Mouse (Mus musculus) spleen, postnatal 14 days (tissue): ENCODE data around the gene Dkkl1.

Experiments used
- DNase-seq, 2 experiments: peaks; one replicate each; pipeline ENCODE4 v3.0.0; 2021 to 2022; ENCODE audit warnings: low spot score in 2 of 2

Gene Dkkl1

DNA sequence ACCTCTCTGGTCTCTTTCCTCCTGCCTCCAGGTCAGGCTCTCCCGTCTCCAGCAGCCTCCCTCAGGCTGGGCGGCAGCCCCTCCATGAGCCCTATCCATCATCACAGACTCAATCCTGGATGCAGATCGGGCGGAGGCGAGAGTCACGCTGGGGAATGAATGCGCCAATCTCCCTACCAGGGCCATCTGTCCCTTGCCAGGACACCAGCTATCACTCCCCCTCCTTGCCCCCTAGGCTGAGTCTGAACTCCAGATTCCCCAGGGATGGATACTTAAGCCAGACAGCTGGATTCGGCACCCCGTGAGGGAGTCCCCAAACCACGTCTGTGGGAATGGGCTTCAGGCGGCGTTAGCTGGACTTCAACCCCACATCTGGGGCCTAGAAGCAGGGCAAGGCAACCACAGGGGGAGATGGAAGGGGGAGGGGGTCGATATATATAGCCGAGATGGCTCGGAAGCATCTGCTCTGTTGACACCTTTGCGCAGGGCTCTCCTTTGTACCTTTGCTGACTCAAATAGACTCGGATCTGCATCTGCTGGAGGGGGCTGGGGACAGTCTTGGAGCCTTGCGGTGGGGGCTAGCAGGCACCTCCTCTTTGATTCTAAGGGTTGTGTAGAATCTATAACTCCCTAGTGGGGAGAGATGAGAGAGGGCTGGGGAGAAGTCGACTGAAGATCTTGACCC lies 44.0 kb downstream of the Dkkl1 start:
- DNase-seq = no peak

DNA sequence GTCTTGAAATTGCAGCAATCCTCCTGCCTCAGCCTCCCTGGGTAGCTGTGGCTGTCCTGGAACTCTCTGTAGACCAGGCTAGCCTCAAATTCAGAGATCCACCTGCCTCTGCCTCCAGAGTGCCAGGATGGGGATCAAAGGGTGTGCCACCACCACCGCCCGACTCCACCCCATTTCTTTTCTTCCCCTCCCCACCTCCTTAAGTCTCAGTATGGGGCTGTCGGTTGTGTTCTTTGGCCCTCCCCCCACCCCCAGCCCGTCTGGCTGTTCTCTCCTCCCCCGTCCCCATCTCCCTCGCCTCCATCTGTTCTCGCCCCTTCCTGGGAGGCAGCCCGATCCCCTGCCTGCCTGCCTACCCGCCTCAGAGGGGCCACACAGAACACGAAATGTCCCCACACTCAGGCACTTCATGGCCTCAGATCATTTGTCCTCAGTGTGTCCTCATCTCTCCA lies 45.0 kb downstream of the Dkkl1 start:
- DNase-seq = no peak

DNA sequence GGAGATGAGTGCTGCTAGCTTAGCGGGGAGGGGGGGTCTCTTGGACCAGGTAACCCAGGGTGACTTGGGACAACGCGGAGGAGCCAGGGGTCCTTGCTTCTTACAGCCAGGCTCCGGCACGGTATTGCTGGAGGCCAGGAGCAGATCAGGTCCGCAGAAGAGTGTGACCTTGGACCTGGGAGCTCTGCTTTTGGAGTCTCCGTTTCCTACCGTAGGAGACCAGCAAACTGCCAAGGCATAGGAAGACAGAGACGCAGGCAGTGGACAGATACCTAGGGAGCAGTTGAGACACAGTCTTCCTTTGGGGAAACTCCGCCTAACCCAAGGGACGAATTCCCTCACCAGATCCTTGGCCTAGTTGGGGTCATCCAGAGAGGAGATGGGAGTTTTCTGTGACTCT lies 46.2 kb downstream of the Dkkl1 start:
- DNase-seq = no peak

DNA sequence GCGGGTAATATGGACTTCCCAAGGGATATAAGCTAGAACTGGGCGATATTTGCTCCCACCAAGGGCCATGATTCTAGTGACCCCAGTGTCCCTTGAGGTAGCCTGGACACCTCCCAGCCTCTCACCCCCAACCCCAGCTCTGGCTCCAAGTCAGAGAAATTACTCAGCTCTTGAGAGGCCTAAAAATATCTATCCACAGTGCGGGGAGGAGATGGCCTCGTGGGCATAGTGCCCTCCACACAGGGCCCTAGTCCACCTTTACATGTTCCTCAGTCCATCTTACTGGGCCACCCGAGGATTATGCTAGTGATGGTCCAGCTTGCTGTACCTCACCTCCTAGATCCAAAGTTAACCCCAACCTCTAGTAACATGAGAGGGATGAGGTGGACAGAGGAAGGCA lies 47.1 kb downstream of the Dkkl1 start:
- DNase-seq = no peak

DNA sequence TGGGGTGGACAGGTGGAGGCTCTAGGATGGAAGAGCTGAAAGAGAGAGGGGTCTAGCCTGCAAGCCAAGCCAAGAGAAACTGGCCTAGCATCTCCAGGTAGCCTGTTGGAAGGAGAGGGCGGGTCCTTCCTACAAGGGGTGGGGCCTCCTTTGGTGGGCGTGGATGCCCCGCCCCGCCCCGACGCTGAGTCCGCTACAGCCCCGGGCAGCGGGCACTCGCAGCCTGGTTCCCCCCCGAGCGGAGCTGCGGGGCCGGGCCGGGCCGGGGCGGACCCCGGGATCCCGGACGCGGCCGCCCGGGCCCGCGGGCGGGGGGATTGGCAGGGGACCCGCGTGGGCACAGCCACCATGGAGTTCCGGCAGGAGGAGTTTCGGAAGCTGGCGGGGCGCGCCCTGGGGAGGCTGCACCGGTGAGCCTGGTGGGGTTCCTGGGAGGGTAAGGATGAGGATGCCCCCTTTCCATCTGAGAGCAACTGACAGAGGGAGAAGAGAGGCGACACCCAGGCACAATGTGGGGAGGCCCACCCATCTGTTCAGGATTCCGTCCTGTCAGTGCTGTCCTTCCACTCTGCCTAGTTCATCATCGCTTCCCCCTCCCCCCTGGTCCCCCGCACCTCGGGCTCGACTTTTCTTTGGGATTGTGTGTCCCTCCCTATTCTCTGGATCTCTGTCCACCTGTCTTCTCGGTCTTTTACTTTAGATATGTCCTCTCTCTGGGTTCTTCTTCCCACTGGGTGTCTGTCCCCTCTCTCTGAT lies 48.0 kb downstream of the Dkkl1 start, which contains the start of gene Slc17a7:
Slc17a7 (plus strand) TSS at position 215 of the 756 bp plus-strand sequence.
- DNase-seq = no peak

DNA sequence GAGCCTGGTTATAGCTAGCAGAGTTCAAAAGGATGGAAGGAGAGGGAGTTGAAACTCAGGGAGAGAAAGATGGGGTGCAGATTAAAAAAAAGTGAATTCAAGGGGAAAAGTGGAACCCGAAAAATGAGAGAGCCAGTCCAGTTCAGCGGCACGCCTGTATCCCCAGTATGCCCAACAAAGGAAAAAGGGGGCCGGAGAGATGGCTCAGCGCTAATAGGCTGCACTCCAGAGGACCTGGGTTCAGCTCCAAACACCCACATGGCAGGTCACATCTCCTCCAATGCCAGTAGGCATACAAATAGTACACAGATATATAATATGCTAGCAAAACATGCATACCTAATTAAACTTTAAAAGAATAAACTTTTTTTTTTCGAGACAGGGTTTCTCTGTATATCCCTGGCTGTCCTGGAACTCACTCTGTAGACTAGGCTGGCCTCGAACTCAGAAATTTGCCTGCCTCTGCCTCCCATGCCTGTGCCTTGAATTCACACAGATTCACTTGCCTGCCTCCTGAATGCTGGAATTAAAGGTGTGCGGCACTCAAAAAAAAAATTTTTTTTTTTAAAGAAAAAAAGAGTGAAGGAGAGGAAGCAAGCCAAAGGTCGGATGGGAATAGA lies 48.8 kb downstream of the Dkkl1 start:
- DNase-seq = no peak

DNA sequence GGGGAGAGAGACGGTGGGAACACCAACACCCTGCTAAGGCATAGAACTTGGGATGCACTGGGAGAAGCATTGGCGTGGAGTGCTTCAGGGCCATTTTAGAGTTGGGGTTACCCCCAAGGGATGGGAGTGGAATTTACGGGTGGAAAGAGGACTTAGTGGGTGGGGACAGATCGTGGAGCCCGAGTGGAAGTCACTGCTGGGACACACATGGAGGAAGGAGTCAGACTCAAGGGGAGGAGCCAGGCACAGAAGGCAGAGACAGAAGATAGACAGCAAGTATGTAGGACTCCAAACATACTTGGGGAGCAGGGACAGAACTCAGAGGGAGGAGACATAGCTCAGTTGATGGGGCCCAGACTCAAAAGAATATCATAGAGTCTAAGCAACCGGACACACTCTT lies 49.4 kb downstream of the Dkkl1 start:
- DNase-seq = no peak

DNA sequence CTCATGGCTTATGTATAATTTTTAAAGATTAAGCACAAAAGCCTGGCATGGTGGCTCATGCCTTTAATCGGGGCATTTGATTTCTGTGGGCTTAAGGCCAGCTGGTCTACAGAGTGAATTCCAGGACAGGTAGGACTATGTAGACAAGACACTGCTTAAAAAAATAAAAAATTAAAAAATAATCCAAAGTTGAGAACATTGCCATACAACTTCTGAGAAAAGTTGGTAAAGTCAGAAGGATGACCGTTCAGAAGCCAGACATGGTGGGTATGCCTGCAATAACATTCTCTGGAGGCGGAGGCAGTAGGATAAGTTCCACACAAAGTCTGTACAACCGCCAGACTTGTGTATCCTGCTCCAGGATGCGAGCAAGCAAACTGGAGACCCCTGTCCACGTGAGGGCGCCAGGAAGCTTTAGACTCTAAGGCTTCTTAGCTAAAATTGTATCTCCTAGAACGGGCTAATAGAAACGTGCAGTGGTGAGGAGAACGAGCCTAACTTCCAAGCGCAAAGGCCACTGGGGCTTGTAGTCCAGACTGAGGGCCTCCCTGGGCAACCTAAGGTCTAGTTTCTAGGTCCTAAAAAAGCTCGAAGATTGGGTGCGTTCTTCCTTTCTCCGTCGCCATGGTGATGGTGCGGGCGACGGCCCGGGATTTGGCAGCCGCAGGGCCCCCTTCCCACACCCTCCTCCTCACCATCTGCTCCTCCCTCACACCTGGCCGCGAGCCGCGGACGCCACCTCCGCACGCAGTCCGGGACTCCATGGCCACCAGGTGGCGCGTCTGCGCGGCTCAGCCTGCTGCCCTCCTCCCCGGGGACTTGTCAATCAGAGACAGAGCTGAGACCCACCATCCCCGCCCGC lies 50.1 kb downstream of the Dkkl1 start:
- peak; percentile 73 to 87 for DNase-seq

DNA sequence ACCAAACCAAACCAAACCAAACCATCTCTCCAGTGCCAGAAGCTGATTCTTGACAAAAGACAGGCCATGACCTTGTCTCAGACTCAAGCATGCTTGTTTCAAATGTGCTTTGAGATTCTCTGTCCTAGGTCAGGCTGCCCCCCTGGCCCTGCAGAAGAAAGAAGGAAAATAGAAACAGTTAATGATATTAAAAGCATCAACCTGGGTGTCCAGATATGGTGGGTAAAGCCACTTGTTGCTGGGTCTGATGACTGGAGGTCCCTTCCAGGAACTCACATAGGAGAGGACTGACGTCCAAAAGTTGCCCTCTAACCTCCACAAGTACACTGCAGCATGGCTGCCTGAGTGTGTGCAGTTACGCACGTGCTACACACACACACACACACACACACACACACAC lies 51.1 kb downstream of the Dkkl1 start:
- no peak for DNase-seq

DNA sequence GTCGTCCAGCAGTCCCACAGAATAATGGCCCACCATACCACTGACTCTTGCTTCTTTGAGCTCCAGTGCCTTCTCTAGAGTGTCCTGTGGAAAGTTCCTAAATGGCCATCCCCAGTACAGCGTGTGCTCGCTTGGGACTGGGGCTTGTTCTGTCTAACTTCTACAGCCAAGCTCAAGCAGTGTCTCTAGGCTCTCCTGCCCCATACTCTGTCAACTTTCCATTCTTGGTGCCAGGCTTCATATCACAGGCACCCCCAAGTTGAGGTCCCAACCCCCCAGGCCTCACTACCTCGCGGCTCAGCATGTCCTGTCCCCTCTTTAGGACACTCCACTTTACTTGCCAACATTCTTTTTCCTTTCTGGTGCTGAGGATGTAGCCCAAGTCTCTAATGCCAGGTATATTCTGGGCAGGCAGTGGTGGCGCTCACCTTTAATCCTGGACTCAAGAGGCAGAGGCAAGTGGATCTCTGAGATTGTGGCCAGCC lies 51.6 kb downstream of the Dkkl1 start:
- no peak for DNase-seq

DNA sequence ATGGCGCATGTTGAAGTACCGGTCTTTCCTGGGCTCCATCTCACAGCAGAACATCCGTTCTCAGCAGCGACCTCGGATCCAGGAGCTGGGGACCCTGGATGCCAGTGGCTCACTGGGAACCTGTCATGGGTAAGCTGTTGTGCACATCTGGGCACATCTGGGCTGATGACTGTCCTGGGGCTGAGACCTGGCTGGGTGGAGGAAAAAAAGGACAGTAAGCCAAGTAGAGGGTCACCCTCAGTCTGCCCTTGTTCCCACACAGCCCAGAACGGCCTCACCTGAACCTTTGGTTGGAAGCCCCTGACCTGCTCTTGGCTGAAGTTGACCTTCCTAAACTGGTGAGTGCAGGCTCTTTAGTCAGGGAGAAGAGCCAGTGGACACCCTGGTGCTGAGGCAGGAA lies 53.0 kb downstream of the Dkkl1 start:
- DNase-seq = no peak
